Mouse (Mus musculus) liver, embryonic 16.5 days (tissue): ENCODE data around the gene Hnrnpa1. TPM values are rescaled to one million over a fixed set of nuclear protein-coding genes. Genes with fewer than 3 reads are reported as not detected.

Source experiments
- ATAC-seq: fragments of 200-750 bp; cut with Nextera tagmentation; 2 replicates; pipeline ENCODE4 v1.8.0; 2017; ENCODE audit warnings: low read depth, mild to moderate bottlenecking, moderate number of reproducible peaks, moderate library complexity
- H3K27ac ChIP-seq: fragments of 300-500 bp; sonication (generic); 2 replicates; pipeline ENCODE4 v1.5.1; 2014; ENCODE audit warnings: mild to moderate bottlenecking, low read length
- H3K27me3 ChIP-seq: fragments of 300-500 bp; sonication (generic); 2 replicates; pipeline ENCODE4 v1.6.1; 2014; ENCODE audit warnings: low read depth, low read length, mixed read lengths; ENCODE audit not compliant: control insufficient read depth, insufficient read depth
- H3K36me3 ChIP-seq: fragments of 300-500 bp; sonication (generic); 2 replicates; pipeline ENCODE4 v1.6.1; 2014; ENCODE audit warnings: mild to moderate bottlenecking; ENCODE audit not compliant: control insufficient read depth, insufficient read depth
- H3K4me1 ChIP-seq: fragments of 300-500 bp; sonication (generic); 2 replicates; pipeline ENCODE4 v1.6.1; 2014; ENCODE audit warnings: low read depth, low read length, mixed read lengths; ENCODE audit not compliant: control insufficient read depth
- H3K4me2 ChIP-seq: fragments of 300-500 bp; sonication (generic); 2 replicates; pipeline ENCODE4 v1.6.1; 2014; ENCODE audit warnings: low read depth, low read length, mixed read lengths
- H3K4me3 ChIP-seq: fragments of 300-500 bp; sonication (generic); 2 replicates; pipeline ENCODE4 v1.5.1; 2014; ENCODE audit warnings: low read depth, mild to moderate bottlenecking, low read length
- H3K9ac ChIP-seq: fragments of 300-500 bp; sonication (generic); 2 replicates; pipeline ENCODE4 v1.6.1; 2014; ENCODE audit warnings: low read depth, low read length
- H3K9me3 ChIP-seq: fragments of 300-500 bp; sonication (generic); replicated peaks from 2 replicates; pipeline ENCODE4 v1.6.1; 2016; ENCODE audit warnings: low read length; ENCODE audit not compliant: control insufficient read depth
- WGBS: fragments of 180-500 bp; shearing (Covaris S2); extraction: QIAGEN DNeasy Blood & Tissue Kit; methylation state at CpG from one replicate; pipeline ENCODE4 v1.1.7; 2014; ENCODE audit not compliant: insufficient replicate concordance; 5-methylcytosine and 5-hydroxymethylcytosine counted together
- microRNA counts: library from miRNA; unstranded; fragments of <30 nt; microRNA quantifications from one replicate; lab custom pipeline; 2016
- microRNA-seq: library from miRNA; unstranded; fragments of <30 nt; microRNA quantifications from one replicate; pipeline ENCODE4, GENCODE M21; 2016
- polyA plus RNA-seq: library from polyadenylated mRNA; unstranded; fragments of >200 nt; fragmentation: Nextera tagmentation; extraction: Ambion mirVana; gene quantifications from 2 replicates; pipeline ENCODE4 v1.2.1, GENCODE M21; 2015

Hnrnpa1 gene
- polyA plus RNA-seq, 1 experiment from 2014 or later, result 174 TPM

DNA sequence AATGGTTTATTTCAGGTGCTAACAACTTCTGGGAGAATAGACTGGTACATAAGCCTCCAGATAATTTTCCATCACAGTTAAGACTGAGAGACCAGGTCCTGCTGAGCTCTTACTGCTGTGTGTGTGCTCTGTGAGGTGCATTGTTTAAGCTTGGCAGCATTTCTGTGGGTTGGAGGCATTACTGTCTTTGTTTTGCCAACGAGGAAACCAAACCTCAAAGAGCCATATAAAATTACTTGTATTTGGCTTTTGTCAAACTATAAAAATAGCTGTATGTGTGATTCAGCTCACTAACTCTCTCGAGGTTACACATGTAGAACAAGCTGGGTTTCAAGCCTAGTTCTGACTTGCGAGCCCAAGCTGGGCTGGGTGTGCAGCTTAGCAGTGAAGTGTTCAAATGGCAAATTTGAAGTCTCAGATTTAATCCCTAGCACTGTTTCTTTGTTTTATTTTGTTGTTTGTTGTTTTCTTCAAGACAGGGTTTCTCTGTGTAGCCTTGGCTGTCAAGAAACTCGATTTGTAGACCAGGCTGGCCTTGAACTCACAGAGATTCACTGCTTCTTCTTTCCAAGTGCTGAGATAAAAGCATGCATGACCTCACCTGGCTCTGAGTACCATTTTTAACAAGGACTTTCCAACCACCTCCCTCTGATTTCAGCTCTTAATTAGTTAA is 52.6 kb downstream of the Hnrnpa1 start:
- no peaks in the 10 kb centered on the region for H3K27me3 ChIP-seq
- H3K9ac ChIP-seq, result no peak overlapping the region
- WGBS, result 90% methylated on average over 4 of the region's 4 CpGs
- no peak overlapping the region for H3K4me3 ChIP-seq
- no peak overlapping the region for H3K27ac ChIP-seq
- peaks cover 67% of the 10 kb centered on the region for H3K36me3 ChIP-seq
- H3K9me3 ChIP-seq, result no peaks in the 10 kb centered on the region
- H3K4me1 ChIP-seq, result no peaks in the 10 kb centered on the region
- ATAC-seq, result no peak
- H3K4me2 ChIP-seq, result no peak overlapping the region

DNA sequence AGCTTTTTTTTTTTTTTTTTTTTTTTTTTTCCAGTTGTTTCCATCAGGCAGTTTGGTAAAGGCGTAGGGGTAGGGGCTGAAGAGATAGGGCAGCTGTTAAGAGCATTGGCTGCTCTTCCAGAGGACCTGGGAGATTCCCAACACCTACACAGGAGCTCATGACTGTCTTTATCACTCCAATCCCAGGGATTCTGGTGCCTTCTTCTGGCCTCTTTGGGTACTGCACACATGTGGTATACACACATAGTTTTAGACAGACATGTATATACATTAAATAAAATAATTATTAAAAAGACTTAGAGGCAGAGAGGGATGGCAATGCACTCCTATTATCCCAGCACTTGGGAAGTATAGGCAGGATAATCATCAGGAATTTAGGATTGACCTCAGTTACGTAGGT is 53.1 kb downstream of the Hnrnpa1 start:
- ATAC-seq, result no peak
- H3K4me3 ChIP-seq, result no peak overlapping the region
- 91% methylated on average over 2 of the region's 2 CpGs for WGBS
- H3K36me3 ChIP-seq, result peaks cover 69% of the 10 kb centered on the region
- H3K4me1 ChIP-seq, result no peaks in the 10 kb centered on the region
- no peaks in the 10 kb centered on the region for H3K9me3 ChIP-seq
- no peak overlapping the region for H3K9ac ChIP-seq
- no peak overlapping the region for H3K4me2 ChIP-seq
- no peak overlapping the region for H3K27ac ChIP-seq
- H3K27me3 ChIP-seq, result no peaks in the 10 kb centered on the region

DNA sequence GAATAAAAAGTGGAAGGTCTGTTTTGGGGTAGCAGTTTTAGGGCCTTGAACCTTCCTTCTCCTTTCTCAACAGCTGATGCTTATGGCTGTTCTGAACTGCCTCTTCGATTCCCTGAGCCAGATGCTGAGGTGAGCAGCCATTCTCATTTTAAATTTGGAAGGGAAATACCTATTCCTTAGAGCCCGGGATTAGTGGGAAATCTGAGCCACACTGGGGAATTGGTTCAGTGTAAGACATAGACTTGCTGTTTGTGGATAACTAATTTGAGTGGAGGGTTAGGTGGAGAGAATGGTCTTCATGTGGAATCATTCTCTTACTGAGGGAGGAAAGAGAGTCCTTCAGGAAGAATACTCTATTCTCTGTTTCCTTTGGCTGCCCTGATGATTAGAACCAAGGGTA is 54.4 kb downstream of the Hnrnpa1 start:
- peaks cover 65% of the 10 kb centered on the region for H3K36me3 ChIP-seq
- ATAC-seq, result no peak

DNA sequence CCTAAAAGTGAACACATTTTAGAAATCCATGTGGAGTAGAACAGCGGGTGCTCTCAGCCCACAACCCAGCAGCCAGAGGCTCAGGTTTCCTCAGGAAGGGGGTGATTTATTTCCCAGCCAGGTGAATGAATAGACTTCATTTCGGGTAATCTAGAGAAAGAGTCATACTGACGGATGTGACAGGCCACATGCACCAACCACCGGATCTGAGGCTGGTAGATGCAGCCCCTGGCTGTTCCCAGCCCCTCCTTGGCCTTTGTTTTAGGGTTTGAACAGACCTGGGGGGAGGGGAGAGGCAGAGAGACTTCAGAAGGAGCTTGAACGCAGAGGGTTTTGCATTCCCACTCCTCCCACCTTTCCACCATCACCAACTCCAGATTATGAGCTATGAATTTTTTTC is 55.6 kb downstream of the Hnrnpa1 start:
- Histone ChIP-seq H3K27ac (no peak overlapping the region), H3K4me2 (no peak overlapping the region), H3K9me3 (no peaks in the 10 kb centered on the region), H3K36me3 (peaks cover 57% of the 10 kb centered on the region), H3K27me3 (no peaks in the 10 kb centered on the region), H3K4me3 (no peak overlapping the region), H3K9ac (no peak overlapping the region), H3K4me1 (peaks cover 2% of the 10 kb centered on the region; the same call in 1 of the 2 replicates)
- 39% methylated on average over 5 of the region's 5 CpGs for WGBS
- no peak for ATAC-seq

More for the DNA sequence above, 54.4 kb downstream of the Hnrnpa1 start:
- no peaks in the 10 kb centered on the region for H3K27me3 ChIP-seq
- H3K9ac ChIP-seq, result no peak overlapping the region
- no peak overlapping the region for H3K27ac ChIP-seq
- 85% methylated on average over 2 of the region's 2 CpGs for WGBS
- no peaks in the 10 kb centered on the region for H3K4me1 ChIP-seq
- no peak overlapping the region for H3K4me2 ChIP-seq
- no peak overlapping the region for H3K4me3 ChIP-seq
- H3K9me3 ChIP-seq, result no peaks in the 10 kb centered on the region

MicroRNAs within 50 kb of the gene (microRNA counts, 519-probe panel; counts per million panel counts)
- microRNA mmu-miR-148b (lab: Ali Mortazavi, UCI), result 2,868 counts per million, percentile 78 among the panel's probes with 10 or more counts

Small RNA genes within 50 kb of the gene (microRNA-seq; reads per million reads assigned to microRNA genes)
- gene Mir148b, result 434 reads per million, percentile 68 among the genes with 10 or more reads in this experiment

Other genes starting within 250 kb of the Hnrnpa1 start
- not detected in 2 replicates for gene Hoxc8, start 249.8 kb upstream of the Hnrnpa1 start, polyA plus RNA-seq
- 0.07 TPM in 1 of 2 replicates, not detected in the other for gene Hoxc6, start 242.2 kb upstream of the Hnrnpa1 start, polyA plus RNA-seq
- gene Hoxc4, start 221.5 kb upstream of the Hnrnpa1 start, polyA plus RNA-seq, result 0.09 and 0.15 TPM in 2 replicates
- gene Smug1, start 73.3 kb upstream of the Hnrnpa1 start, polyA plus RNA-seq, result 5.1 and 5.8 TPM in 2 replicates
- gene Cbx5, start 616 bp upstream of the Hnrnpa1 start, polyA plus RNA-seq, result 40.6 and 45.9 TPM in 2 replicates
- 202 and 220 TPM in 2 replicates for gene Nfe2, start 18.0 kb downstream of the Hnrnpa1 start, polyA plus RNA-seq
- 194 TPM in 2 replicates for gene Copz1, start 32.3 kb downstream of the Hnrnpa1 start, polyA plus RNA-seq
- gene Gpr84, start 70.2 kb downstream of the Hnrnpa1 start, polyA plus RNA-seq, result 1.0 and 1.1 TPM in 2 replicates
- 5.5 and 7.0 TPM in 2 replicates for gene Zfp385a, start 99.7 kb downstream of the Hnrnpa1 start, polyA plus RNA-seq
- 18.4 and 19.6 TPM in 2 replicates for gene Itga5, start 126.3 kb downstream of the Hnrnpa1 start, polyA plus RNA-seq
- not detected in 2 replicates for gene Gtsf1, start 190.0 kb downstream of the Hnrnpa1 start, polyA plus RNA-seq
- gene Gtsf2, start 208.0 kb downstream of the Hnrnpa1 start, polyA plus RNA-seq, result not detected in 2 replicates
- gene Nckap1l, start 213.4 kb downstream of the Hnrnpa1 start, polyA plus RNA-seq, result 8.1 TPM in 2 replicates